Mouse (Mus musculus): ENCODE data around the gene Col6a1. TPM values are rescaled to one million over a fixed set of nuclear protein-coding genes. Genes with fewer than 3 reads are reported as not detected.

Col6a1 gene
- polyA plus RNA-seq, 1 experiment from 2014 or later, result 275 TPM

DNA sequence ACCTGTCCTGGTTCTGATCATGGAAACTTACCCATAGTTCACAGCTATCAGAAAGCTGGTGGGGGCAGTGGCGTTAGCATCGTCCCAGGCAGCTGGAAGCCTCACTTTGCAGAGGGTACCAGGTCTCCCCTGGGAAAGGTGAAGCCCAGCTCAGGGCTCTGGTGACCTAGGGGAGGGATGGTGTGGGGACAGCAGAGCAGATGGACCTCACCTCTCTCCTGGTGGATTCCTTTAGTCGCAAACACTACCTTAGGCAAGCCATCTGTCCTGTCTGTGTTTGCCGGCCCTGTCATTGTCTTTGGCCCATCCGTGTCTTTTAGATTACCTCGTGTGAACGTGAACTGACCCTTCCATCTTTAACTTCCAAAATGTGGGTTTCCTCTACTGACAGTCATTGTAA is 42.5 kb downstream of the Col6a1 start:
- no peak for ATAC-seq (ENCODE audit: insufficient number of reproducible peaks, insufficient read depth, low FRiP score, low read depth)
- Histone ChIP-seq H3K27me3 (ENCODE audit: control insufficient read depth, insufficient read depth, low read length) (no peaks in the 10 kb centered on the region), H3K4me1 (ENCODE audit: control insufficient read depth, insufficient read depth, low read length) (peaks cover 32% of the 10 kb centered on the region), H3K4me2 (replicated peaks; ENCODE audit: low read depth, low read length) (no peak overlapping the region), H3K9me3 (ENCODE audit: control insufficient read depth, low read depth, low read length) (no peaks in the 10 kb centered on the region), H3K4me3 (ENCODE audit: low read depth, low read length) (no peak overlapping the region), H3K27ac (ENCODE audit: low read length) (peak overlapping the region; percentile 80), H3K36me3 (ENCODE audit: control insufficient read depth, insufficient read depth, low read length) (no peaks in the 10 kb centered on the region), H3K9ac (replicated peaks; ENCODE audit: low read depth, low read length) (no peak overlapping the region)
- WGBS, result 65% methylated on average over 7 of the region's 7 CpGs

GRCm38 (mm10) chr10:76681882-76682281 is 44.1 kb downstream of the Col6a1 start:
- H3K27ac ChIP-seq (ENCODE audit: low read length), result peak overlapping the region; percentile 89
- no peak overlapping the region for H3K9ac ChIP-seq (replicated peaks; ENCODE audit: low read depth, low read length)
- peaks cover 35% of the 10 kb centered on the region for H3K4me1 ChIP-seq (ENCODE audit: control insufficient read depth, insufficient read depth, low read length)
- no peaks in the 10 kb centered on the region for H3K36me3 ChIP-seq (ENCODE audit: control insufficient read depth, insufficient read depth, low read length)
- H3K4me3 ChIP-seq (ENCODE audit: low read depth, low read length), result no peak overlapping the region
- H3K9me3 ChIP-seq (ENCODE audit: control insufficient read depth, low read depth, low read length), result no peaks in the 10 kb centered on the region
- 0 out of 2 replicates have a peak, but pooled peaks have one; percentile 19 for ATAC-seq (ENCODE audit: insufficient number of reproducible peaks, insufficient read depth, low FRiP score, low read depth)
- no peak overlapping the region for H3K4me2 ChIP-seq (replicated peaks; ENCODE audit: low read depth, low read length)
- 76% methylated on average over 3 of the region's 3 CpGs for WGBS
- no peaks in the 10 kb centered on the region for H3K27me3 ChIP-seq (ENCODE audit: control insufficient read depth, insufficient read depth, low read length)

DNA sequence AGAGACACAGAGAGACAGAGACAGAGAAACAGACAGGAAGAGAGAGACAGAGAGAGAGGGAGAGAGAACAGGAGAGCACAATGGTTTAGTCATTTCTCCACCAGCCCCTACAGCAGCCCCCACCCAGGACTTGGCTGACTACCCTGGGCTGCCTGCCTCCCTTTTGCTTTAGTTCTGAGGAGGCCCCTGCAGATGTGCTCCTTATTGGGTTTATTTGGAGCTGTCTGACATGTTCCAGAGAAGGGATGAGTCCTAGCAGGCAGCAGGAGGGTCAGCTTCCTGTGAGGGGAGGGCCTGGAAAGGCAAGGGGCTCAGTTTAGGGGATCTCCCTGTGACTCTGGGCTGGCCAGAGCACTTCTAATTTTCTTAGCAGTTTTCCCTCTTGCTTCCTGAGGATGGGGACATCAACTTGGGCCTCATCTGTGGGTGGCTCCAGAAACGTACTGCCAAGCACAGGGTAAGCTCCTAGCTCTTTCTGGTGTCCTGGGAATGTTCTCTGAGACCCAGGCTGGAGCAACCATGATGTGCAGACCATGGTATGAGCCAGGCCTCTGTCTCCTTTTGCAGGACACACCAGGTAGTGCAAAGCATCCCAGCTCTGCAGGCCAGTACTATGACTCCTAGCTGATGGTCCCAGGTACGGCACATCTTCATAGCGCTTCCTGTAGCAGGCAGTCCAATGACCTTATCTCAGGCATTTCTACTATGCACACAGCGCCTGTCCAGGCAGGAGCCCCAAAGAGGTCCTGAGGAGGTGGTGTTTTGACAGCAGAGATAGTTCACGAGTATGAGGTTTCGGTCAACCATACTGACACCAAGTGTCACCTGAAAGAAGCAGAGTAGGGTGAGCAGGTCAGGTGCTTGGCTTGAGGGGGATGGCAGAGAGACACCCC is 45.0 kb downstream of the Col6a1 start:
- Histone ChIP-seq H3K4me1 (ENCODE audit: control insufficient read depth, insufficient read depth, low read length) (peaks cover 35% of the 10 kb centered on the region), H3K4me3 (ENCODE audit: low read depth, low read length) (no peak overlapping the region), H3K27me3 (ENCODE audit: control insufficient read depth, insufficient read depth, low read length) (no peaks in the 10 kb centered on the region), H3K4me2 (replicated peaks; ENCODE audit: low read depth, low read length) (no peak overlapping the region), H3K9me3 (ENCODE audit: control insufficient read depth, low read depth, low read length) (no peaks in the 10 kb centered on the region), H3K36me3 (ENCODE audit: control insufficient read depth, insufficient read depth, low read length) (no peaks in the 10 kb centered on the region), H3K27ac (ENCODE audit: low read length) (peak overlapping the region; percentile 89), H3K9ac (replicated peaks; ENCODE audit: low read depth, low read length) (no peak overlapping the region)
- ATAC-seq (ENCODE audit: insufficient number of reproducible peaks, insufficient read depth, low FRiP score, low read depth), result peak; percentile 86; the same call in 1 of the 2 replicates
- 76% methylated on average over 6 of the region's 6 CpGs for WGBS

DNA sequence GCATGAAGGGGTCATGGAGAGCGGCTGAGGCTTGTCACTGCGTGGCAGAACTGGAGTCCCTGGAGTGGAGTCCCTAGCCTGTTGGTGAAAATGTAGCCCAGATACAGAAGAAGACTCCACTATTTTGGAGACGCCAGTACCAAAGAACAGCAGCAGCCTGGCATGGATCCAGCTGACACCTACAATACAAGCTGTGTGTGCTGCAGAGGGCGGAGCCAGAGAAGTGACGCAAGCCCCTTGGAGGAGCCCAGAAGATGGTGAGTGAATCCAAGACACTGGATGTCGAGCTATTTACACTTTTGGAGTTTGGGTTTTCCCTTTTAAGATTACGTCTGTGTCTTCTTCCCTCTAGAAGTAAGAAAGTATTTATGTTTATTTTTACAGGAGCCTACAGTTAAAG is 47.8 kb downstream of the Col6a1 start:
- 48% methylated on average over 7 of the region's 7 CpGs for WGBS
- ATAC-seq (ENCODE audit: insufficient number of reproducible peaks, insufficient read depth, low FRiP score, low read depth), result no peak
- no peaks in the 10 kb centered on the region for H3K36me3 ChIP-seq (ENCODE audit: control insufficient read depth, insufficient read depth, low read length)
- no peaks in the 10 kb centered on the region for H3K9me3 ChIP-seq (ENCODE audit: control insufficient read depth, low read depth, low read length)
- no peak overlapping the region for H3K4me2 ChIP-seq (replicated peaks; ENCODE audit: low read depth, low read length)
- H3K4me3 ChIP-seq (ENCODE audit: low read depth, low read length), result no peak overlapping the region
- H3K27me3 ChIP-seq (ENCODE audit: control insufficient read depth, insufficient read depth, low read length), result no peaks in the 10 kb centered on the region
- H3K9ac ChIP-seq (replicated peaks; ENCODE audit: low read depth, low read length), result no peak overlapping the region
- H3K4me1 ChIP-seq (ENCODE audit: control insufficient read depth, insufficient read depth, low read length), result peaks cover 26% of the 10 kb centered on the region
- H3K27ac ChIP-seq (ENCODE audit: low read length), result peak overlapping the region; percentile 35; the same call in 1 of the 2 replicates

GRCm38 (mm10) chr10:76675268-76675667 is 50.7 kb downstream of the Col6a1 start:
- Histone ChIP-seq H3K27ac (ENCODE audit: low read length) (no peak overlapping the region), H3K27me3 (ENCODE audit: control insufficient read depth, insufficient read depth, low read length) (no peaks in the 10 kb centered on the region), H3K36me3 (ENCODE audit: control insufficient read depth, insufficient read depth, low read length) (no peaks in the 10 kb centered on the region), H3K4me1 (ENCODE audit: control insufficient read depth, insufficient read depth, low read length) (peaks cover 7% of the 10 kb centered on the region), H3K4me3 (ENCODE audit: low read depth, low read length) (no peak overlapping the region), H3K9me3 (ENCODE audit: control insufficient read depth, low read depth, low read length) (no peaks in the 10 kb centered on the region), H3K9ac (replicated peaks; ENCODE audit: low read depth, low read length) (no peak overlapping the region), H3K4me2 (replicated peaks; ENCODE audit: low read depth, low read length) (no peak overlapping the region)
- WGBS, result 58% methylated on average over 2 of the region's 2 CpGs
- ATAC-seq (ENCODE audit: insufficient number of reproducible peaks, insufficient read depth, low FRiP score, low read depth), result no peak

DNA sequence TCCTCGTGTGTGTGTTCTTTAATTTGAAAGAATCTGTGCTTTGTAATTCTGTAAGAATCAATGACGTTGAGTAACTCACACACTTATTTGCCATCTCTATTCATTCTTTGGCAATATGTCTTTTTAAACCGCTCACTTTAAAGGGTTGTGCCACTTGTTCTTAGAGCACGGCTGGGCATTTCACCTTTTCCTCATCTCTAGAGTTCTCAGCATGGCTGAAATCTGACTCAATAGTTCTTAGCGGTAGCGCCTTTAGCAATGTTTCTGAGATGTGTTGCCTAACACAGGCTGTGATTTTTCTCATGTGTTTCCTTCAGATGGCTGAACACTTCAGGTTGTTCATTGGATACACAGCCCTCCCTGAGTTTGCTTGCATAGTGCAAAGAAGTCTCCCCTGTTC is 51.4 kb downstream of the Col6a1 start:
- Histone ChIP-seq H3K4me2 (replicated peaks; ENCODE audit: low read depth, low read length) (no peak overlapping the region), H3K36me3 (ENCODE audit: control insufficient read depth, insufficient read depth, low read length) (no peaks in the 10 kb centered on the region), H3K9ac (replicated peaks; ENCODE audit: low read depth, low read length) (no peak overlapping the region), H3K4me1 (ENCODE audit: control insufficient read depth, insufficient read depth, low read length) (peaks cover 3% of the 10 kb centered on the region; the same call in 1 of the 2 replicates), H3K27ac (ENCODE audit: low read length) (no peak overlapping the region), H3K9me3 (ENCODE audit: control insufficient read depth, low read depth, low read length) (no peaks in the 10 kb centered on the region), H3K4me3 (ENCODE audit: low read depth, low read length) (no peak overlapping the region), H3K27me3 (ENCODE audit: control insufficient read depth, insufficient read depth, low read length) (no peaks in the 10 kb centered on the region)
- no peak for ATAC-seq (ENCODE audit: insufficient number of reproducible peaks, insufficient read depth, low FRiP score, low read depth)
- WGBS, result 83% methylated on average over 6 of the region's 6 CpGs

DNA sequence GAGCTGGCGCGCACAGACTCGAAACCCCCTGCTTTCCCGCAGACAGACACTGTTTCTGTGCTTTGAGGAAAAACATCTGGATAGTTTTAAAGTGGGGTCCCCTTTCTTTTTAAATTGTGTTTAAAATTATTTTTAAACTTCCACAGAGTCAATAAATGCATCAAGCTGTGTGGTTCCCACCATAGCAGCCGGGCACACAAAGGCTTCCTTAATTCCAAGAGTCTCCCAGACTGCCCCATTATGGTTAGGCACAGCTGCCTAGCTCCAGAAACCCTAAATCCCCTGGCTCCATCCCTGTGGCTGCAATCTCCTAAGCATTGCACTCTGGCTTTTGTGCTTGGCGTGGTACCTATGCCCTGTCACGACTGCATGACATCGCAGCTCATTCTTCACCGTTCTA is 54.0 kb downstream of the Col6a1 start:
- WGBS, result 64% methylated on average over 9 of the region's 9 CpGs
- peak overlapping the region; percentile 63 for H3K27ac ChIP-seq (ENCODE audit: low read length)

DNA sequence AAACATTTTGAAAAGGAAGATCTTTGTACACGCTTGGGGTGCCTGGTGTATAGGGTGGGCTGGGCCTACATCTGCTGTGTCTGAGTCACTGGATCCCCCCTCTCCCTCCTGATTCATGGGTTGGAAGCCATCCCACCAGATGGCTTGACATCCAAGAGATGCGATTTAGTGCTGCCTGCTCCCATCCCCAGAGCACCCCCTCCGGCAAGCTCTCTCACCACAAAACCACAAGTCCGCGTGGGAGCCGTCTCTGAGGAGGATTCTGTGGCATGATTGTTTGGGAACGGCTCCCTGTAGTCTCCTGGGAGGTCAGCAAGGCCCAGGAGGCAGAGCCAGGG is 57.1 kb downstream of the Col6a1 start:
- ATAC-seq (ENCODE audit: insufficient number of reproducible peaks, insufficient read depth, low FRiP score, low read depth), result peak; percentile 67; the same call in 1 of the 2 replicates
- Histone ChIP-seq H3K4me2 (replicated peaks; ENCODE audit: low read depth, low read length) (no peak overlapping the region), H3K4me3 (ENCODE audit: low read depth, low read length) (no peak overlapping the region), H3K4me1 (ENCODE audit: control insufficient read depth, insufficient read depth, low read length) (peaks cover 5% of the 10 kb centered on the region), H3K27me3 (ENCODE audit: control insufficient read depth, insufficient read depth, low read length) (no peaks in the 10 kb centered on the region), H3K9ac (replicated peaks; ENCODE audit: low read depth, low read length) (no peak overlapping the region), H3K27ac (ENCODE audit: low read length) (peak overlapping the region; percentile 72), H3K9me3 (ENCODE audit: control insufficient read depth, low read depth, low read length) (peaks cover 11% of the 10 kb centered on the region; the same call in 1 of the 2 replicates), H3K36me3 (ENCODE audit: control insufficient read depth, insufficient read depth, low read length) (no peaks in the 10 kb centered on the region)
- whole genome bisulfite sequencing, result 42% methylated on average over 7 of the region's 7 CpGs

More for the DNA sequence above, 54.0 kb downstream of the Col6a1 start:
- no peaks in the 10 kb centered on the region for H3K9me3 ChIP-seq (ENCODE audit: control insufficient read depth, low read depth, low read length)
- no peak overlapping the region for H3K4me3 ChIP-seq (ENCODE audit: low read depth, low read length)
- no peak overlapping the region for H3K9ac ChIP-seq (replicated peaks; ENCODE audit: low read depth, low read length)
- no peak overlapping the region for H3K4me2 ChIP-seq (replicated peaks; ENCODE audit: low read depth, low read length)
- ATAC-seq (ENCODE audit: insufficient number of reproducible peaks, insufficient read depth, low FRiP score, low read depth), result no peak
- peaks cover 3% of the 10 kb centered on the region; the same call in 1 of the 2 replicates for H3K4me1 ChIP-seq (ENCODE audit: control insufficient read depth, insufficient read depth, low read length)
- no peaks in the 10 kb centered on the region for H3K27me3 ChIP-seq (ENCODE audit: control insufficient read depth, insufficient read depth, low read length)
- no peaks in the 10 kb centered on the region for H3K36me3 ChIP-seq (ENCODE audit: control insufficient read depth, insufficient read depth, low read length)

Data from stomach, embryonic 14.5 days (tissue).